Mouse (Mus musculus): Measurements from ENCODE around the gene Bod1.

DNA sequence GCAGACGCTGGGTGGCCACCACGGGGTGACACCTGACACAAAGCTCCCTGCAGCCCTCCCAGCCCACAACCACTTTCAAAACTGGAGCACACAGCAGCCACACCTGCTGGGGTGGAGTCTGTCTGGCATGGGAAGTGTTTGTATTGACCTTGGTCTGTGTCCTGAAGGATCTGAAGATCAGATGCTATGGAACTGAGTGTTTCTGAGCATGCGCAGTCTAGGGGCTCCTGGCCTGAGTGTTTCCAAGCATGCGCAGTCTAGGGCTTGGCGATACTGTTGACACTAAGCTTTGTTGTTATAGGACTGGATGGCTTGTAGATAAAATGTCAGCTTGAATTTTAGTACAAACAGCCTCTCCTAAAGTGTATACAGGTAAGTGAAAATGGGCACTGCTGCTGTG is 43.0 kb downstream of the Bod1 start:
- TF ChIP-seq CTCF (IDR thresholded peaks at IDR 0.05; ENCODE audit: borderline replicate concordance, extremely low read depth, insufficient read depth, insufficient read length), result no peak
- TF ChIP-seq POLR2A (IDR thresholded peaks at IDR 0.05; ENCODE audit: borderline replicate concordance, extremely low read depth, insufficient read depth, insufficient read length, poor library complexity, severe bottlenecking), result no peak

Measured in brain, embryonic 14.5 days (tissue).